Mouse (Mus musculus) C2C12 (cell line): ENCODE results near the gene Smim5. TPM values are rescaled to one million over a fixed set of nuclear protein-coding genes. Genes with fewer than 3 reads are reported as not detected.

Experiments
- H3K27me3 ChIP-seq: one replicate; pipeline ENCODE4 v1.6.1; 2011; ENCODE audit not compliant: control insufficient read depth, insufficient read depth, insufficient read length
- H3K36me3 ChIP-seq: one replicate; pipeline ENCODE4 v1.6.1; 2011; ENCODE audit not compliant: control insufficient read depth, insufficient read depth
- H3K4me3 ChIP-seq: one replicate; pipeline ENCODE4 v1.5.1; 2011; ENCODE audit warnings: mild to moderate bottlenecking, control low read depth; ENCODE audit not compliant: poor library complexity, insufficient read depth, severe bottlenecking
- H3K79me2 ChIP-seq: one replicate; pipeline ENCODE4 v1.6.1; 2011; ENCODE audit not compliant: control insufficient read depth, insufficient read depth
- H3K79me3 ChIP-seq: one replicate; pipeline ENCODE4 v1.6.1; 2011; ENCODE audit warnings: low read depth, control low read depth
- H3ac ChIP-seq: one replicate; pipeline ENCODE3; 2011; ENCODE audit warnings: low read depth; ENCODE audit not compliant: control insufficient read depth, insufficient read length
- CEBPB ChIP-seq: IDR thresholded peaks from one replicate; pipeline ENCODE4 v1.6.1; 2011; ENCODE audit warnings: low read depth, mild to moderate bottlenecking, control low read depth, moderate library complexity
- CTCF ChIP-seq: IDR thresholded peaks from one replicate; pipeline ENCODE4 v1.5.1; 2011; ENCODE audit not compliant: control insufficient read depth, insufficient read depth, insufficient read length
- FOSL1 ChIP-seq: IDR thresholded peaks from one replicate; pipeline ENCODE4 v1.8.0; 2011; ENCODE audit warnings: mild to moderate bottlenecking, low read length; ENCODE audit not compliant: poor library complexity, insufficient read depth, severe bottlenecking
- MAX ChIP-seq: IDR thresholded peaks from one replicate; pipeline ENCODE4 v1.6.1; 2011; ENCODE audit warnings: mild to moderate bottlenecking, control low read depth
- MYOD1 ChIP-seq: IDR thresholded peaks from one replicate; pipeline ENCODE4 v1.6.1; 2011; ENCODE audit warnings: low read depth; ENCODE audit not compliant: control insufficient read depth, insufficient read length
- MYOG ChIP-seq: IDR thresholded peaks from one replicate; pipeline ENCODE4 v1.6.1; 2011; ENCODE audit not compliant: control insufficient read depth, insufficient read length; ENCODE audit errors: extremely low read depth
- USF1 ChIP-seq: IDR thresholded peaks from one replicate; pipeline ENCODE4 v1.6.1; 2011; ENCODE audit warnings: low read depth, mild to moderate bottlenecking, control low read depth, moderate library complexity
- polyA plus RNA-seq: library from polyadenylated mRNA; unstranded; fragments of >200 nt; fragmentation: generic; extraction: Trizol; gene quantifications from one replicate; pipeline ENCODE4 v1.2.1, GENCODE M21; 2012; ENCODE audit warnings: missing spikeins

The Smim5 gene
- polyA plus RNA-seq, 1 experiment, result 0.53 TPM

GRCm38 (mm10) chr11:115933747-115934110 is 34.0 kb downstream of the Smim5 start:
- Histone ChIP-seq H3ac (peak overlapping the region; percentile 84), H3K4me3 (peak overlapping the region; percentile 95), H3K27me3 (no peaks in the 10 kb centered on the region), H3K79me3 (peaks cover 37% of the 10 kb centered on the region), H3K36me3 (peaks cover 26% of the 10 kb centered on the region), H3K79me2 (peaks cover 74% of the 10 kb centered on the region)
- no peak for TF ChIP-seq CTCF
- TF ChIP-seq CEBPB, result no peak
- no peak for TF ChIP-seq USF1
- TF ChIP-seq MAX, result no peak
- TF ChIP-seq MYOD1, result no peak
- TF ChIP-seq MYOG, result no peak
- TF ChIP-seq FOSL1, result no peak

- TF ChIP-seq CEBPB (peak; percentile 27), MYOD1 (no peak), MYOG (no peak), CTCF (peak; percentile 25)
- H3K36me3 ChIP-seq, result peaks cover 82% of the 10 kb centered on the region
Measured at GRCm38 (mm10) chr11:115939690-115940329, 40.0 kb downstream of the Smim5 start.

GRCm38 (mm10) chr11:115941980-115942379 is 42.2 kb downstream of the Smim5 start:
- H3K79me3 ChIP-seq, result no peaks in the 10 kb centered on the region
- no peak overlapping the region for H3ac ChIP-seq
- TF ChIP-seq CEBPB (no peak), CTCF (peak; percentile 20)
- H3K27me3 ChIP-seq, result no peaks in the 10 kb centered on the region
- H3K4me3 ChIP-seq, result no peak overlapping the region
- H3K36me3 ChIP-seq, result peaks cover 83% of the 10 kb centered on the region
- peaks cover 13% of the 10 kb centered on the region for H3K79me2 ChIP-seq

More at GRCm38 (mm10) chr11:115939690-115940329, 40.0 kb downstream of the Smim5 start:
- Histone ChIP-seq H3K4me3 (no peak overlapping the region), H3K27me3 (no peaks in the 10 kb centered on the region), H3ac (no peak overlapping the region), H3K79me2 (peaks cover 34% of the 10 kb centered on the region), H3K79me3 (peaks cover 18% of the 10 kb centered on the region)

GRCm38 (mm10) chr11:115945247-115945646 is 45.5 kb downstream of the Smim5 start:
- TF ChIP-seq MAX (no peak), USF1 (no peak), CEBPB (no peak), FOSL1 (no peak)
- Histone ChIP-seq H3K4me3 (no peak overlapping the region), H3K36me3 (peaks cover 80% of the 10 kb centered on the region)

GRCm38 (mm10) chr11:115946221-115946828 is 46.6 kb downstream of the Smim5 start:
- no peak overlapping the region for H3ac ChIP-seq
- peaks cover 16% of the 10 kb centered on the region for H3K79me2 ChIP-seq
- H3K27me3 ChIP-seq, result no peaks in the 10 kb centered on the region
- H3K36me3 ChIP-seq, result peaks cover 80% of the 10 kb centered on the region
- no peak overlapping the region for H3K4me3 ChIP-seq
- TF ChIP-seq CTCF (no peak), MYOG (no peak), USF1 (no peak), CEBPB (no peak), MYOD1 (no peak)
- no peaks in the 10 kb centered on the region for H3K79me3 ChIP-seq

More at GRCm38 (mm10) chr11:115945247-115945646, 45.5 kb downstream of the Smim5 start:
- Histone ChIP-seq H3ac (no peak overlapping the region), H3K79me3 (no peaks in the 10 kb centered on the region), H3K27me3 (no peaks in the 10 kb centered on the region), H3K79me2 (peaks cover 16% of the 10 kb centered on the region)

- peaks cover 81% of the 10 kb centered on the region for H3K36me3 ChIP-seq
- H3K4me3 ChIP-seq, result no peak overlapping the region
- TF ChIP-seq MYOG (no peak), MYOD1 (no peak), USF1 (no peak), CTCF (no peak), FOSL1 (no peak), CEBPB (no peak), MAX (no peak)
- H3ac ChIP-seq, result no peak overlapping the region
- peaks cover 16% of the 10 kb centered on the region for H3K79me2 ChIP-seq
- no peaks in the 10 kb centered on the region for H3K27me3 ChIP-seq
- H3K79me3 ChIP-seq, result no peaks in the 10 kb centered on the region
Measured at GRCm38 (mm10) chr11:115948316-115948715, 48.5 kb downstream of the Smim5 start.
